Mouse (Mus musculus) forebrain, embryonic 14.5 days (tissue): ENCODE measurements around the gene Slc16a9. TPM values are rescaled to one million over a fixed set of nuclear protein-coding genes. Genes with fewer than 3 reads are reported as not detected.
"Not testable (repeated sequence)": the region's sequence is repeated elsewhere in the genome, so short reads cannot be mapped to it uniquely, and the experiment has no call there.

Experiments used
- ATAC-seq: fragments of 200-750 bp; cut with Nextera tagmentation; 2 replicates; pipeline ENCODE4 v1.8.0; 2017; ENCODE audit warnings: mild to moderate bottlenecking, moderate library complexity
- DNase-seq: peaks from one replicate; pipeline ENCODE4 v3.0.0-alpha.2; 2015; ENCODE audit warnings: low spot score
- H3K27ac ChIP-seq: fragments of 300-500 bp; sonication (generic); 2 replicates; pipeline ENCODE4 v1.5.1; 2014; ENCODE audit warnings: low read depth, mild to moderate bottlenecking, control low read depth, low read length, moderate library complexity
- H3K27me3 ChIP-seq: fragments of 300-500 bp; sonication (generic); replicated peaks from 2 replicates; pipeline ENCODE4 v1.6.1; 2014; ENCODE audit warnings: low read length, control low read depth, mixed read lengths; ENCODE audit not compliant: control insufficient read depth, insufficient read depth
- H3K36me3 ChIP-seq: fragments of 300-500 bp; sonication (generic); 2 replicates; pipeline ENCODE4 v1.6.1; 2014; ENCODE audit warnings: low read length, control low read depth; ENCODE audit not compliant: control insufficient read depth, insufficient read depth
- H3K4me1 ChIP-seq: fragments of 300-500 bp; sonication (generic); 2 replicates; pipeline ENCODE4 v1.6.1; 2014; ENCODE audit warnings: antibody characterized with exemption, low read length, control low read depth; ENCODE audit not compliant: control insufficient read depth, insufficient read depth
- H3K4me2 ChIP-seq: fragments of 300-500 bp; sonication (generic); 2 replicates; pipeline ENCODE4 v1.6.1; 2014; ENCODE audit warnings: mild to moderate bottlenecking, control low read depth, low read length
- H3K4me3 ChIP-seq: fragments of 300-500 bp; sonication (generic); 2 replicates; pipeline ENCODE4 v1.5.1; 2014; ENCODE audit warnings: low read depth, low read length, control low read depth
- H3K9ac ChIP-seq: fragments of 300-500 bp; sonication (generic); 2 replicates; pipeline ENCODE4 v1.6.1; 2014; ENCODE audit warnings: mild to moderate bottlenecking, low read length, control low read depth, moderate library complexity
- H3K9me3 ChIP-seq: fragments of 300-500 bp; sonication (generic); replicated peaks from 2 replicates; pipeline ENCODE4 v1.6.1; 2016; ENCODE audit warnings: low read length, control low read depth, mixed read lengths; ENCODE audit not compliant: control insufficient read depth
- WGBS: fragments of 180-500 bp; shearing (Covaris S2); extraction: QIAGEN DNeasy Blood & Tissue Kit; methylation state at CpG from one replicate; pipeline ENCODE4 v1.1.7; 2014; 5-methylcytosine and 5-hydroxymethylcytosine counted together
- polyA plus RNA-seq: library from polyadenylated mRNA; unstranded; fragments of >200 nt; fragmentation: Nextera tagmentation; extraction: Ambion mirVana; gene quantifications from 2 replicates; pipeline ENCODE4 v1.2.1, GENCODE M21; 2014

Gene Slc16a9
- polyA plus RNA-seq, 1 experiment from 2014 or later: 1.4 TPM

DNA sequence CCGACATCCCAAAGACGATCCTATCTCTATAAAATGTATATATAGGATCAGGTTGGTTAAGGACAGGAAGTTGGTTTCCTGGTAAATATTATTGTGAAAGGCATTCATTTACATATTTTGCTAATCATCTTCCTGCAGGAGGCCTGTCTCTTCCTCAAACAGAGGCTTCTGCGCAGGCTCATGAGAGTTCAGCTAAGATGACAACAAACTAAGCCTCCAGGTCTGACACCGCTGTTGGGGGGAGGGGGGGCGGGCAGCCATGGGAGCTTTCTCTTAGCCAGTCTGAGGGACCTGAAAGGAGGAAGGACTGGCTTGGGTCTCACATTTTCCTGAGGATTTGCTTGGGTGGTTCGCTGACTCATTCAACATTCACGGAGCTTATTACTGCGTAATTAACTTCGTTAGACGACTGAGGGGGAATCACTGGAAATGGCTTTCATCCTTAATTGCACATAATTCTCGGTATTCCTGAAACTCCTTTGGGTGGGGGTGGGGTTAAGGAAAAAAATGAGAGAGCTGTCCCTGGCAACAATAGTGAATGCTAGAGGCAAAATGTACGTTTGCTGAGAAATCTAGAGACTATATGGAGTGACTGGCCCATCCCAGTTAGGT is 43.9 kb upstream of the Slc16a9 start:
- DNase-seq (peak; percentile 49), ATAC-seq (peak; percentile 20; the same call in 1 of the 2 replicates)
- H3K4me2 ChIP-seq: no peak overlapping the region

DNA sequence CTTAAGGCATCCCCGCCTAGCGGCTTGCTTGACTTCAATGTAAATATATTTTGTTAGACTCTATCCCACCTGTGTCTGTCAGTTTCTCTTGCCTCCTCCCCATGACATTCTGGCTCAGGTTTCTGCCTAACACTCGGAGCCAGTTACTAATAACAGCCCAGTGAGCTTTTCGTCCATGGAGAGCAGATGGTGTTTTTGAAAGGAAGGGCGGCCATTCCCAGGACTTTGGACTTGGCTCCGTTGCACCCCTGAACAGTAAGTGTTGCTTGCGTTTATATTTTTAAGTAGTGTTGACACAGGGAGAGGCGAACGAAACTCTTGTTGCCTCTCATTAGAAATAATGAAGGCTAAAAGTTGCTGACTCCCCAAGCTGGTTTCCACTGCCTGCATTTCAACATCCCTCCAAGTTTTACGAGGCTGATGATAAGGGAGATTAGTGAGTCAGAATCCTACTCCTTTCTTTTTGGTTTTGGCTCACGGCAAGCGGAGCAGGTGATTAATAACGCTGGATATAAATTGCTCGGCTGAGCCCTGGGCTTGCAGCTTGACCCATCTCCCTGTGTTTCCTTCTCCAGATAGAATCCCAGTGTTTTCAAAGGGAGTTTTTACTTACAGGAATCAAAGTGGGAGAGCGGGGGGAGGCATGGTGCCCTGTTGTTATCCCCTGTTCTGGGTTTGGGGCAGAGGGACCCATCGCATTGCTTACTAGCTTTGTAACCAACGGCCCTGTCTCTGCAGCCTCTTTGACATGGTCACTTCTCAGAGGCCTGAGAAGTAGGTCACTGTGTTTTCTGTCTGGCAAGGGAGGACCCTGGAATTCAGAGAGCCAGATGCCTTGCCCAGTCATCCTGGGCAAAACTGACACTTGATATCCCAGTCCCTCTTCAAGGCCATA is 40.1 kb upstream of the Slc16a9 start, which contains the start of gene Mrln:
TSS of gene Mrln (plus strand) at position 160 of the 895 bp plus-strand sequence.
- Histone ChIP-seq H3K36me3 (no peaks in the 10 kb centered on the region), H3K4me1 (no peaks in the 10 kb centered on the region), H3K27ac (no peak within 1 kb of the TSS), H3K9me3 (no peaks in the 10 kb centered on the region), H3K9ac (no peak within 1 kb of the TSS), H3K4me2 (no peak within 1 kb of the TSS), H3K27me3 (no peaks in the 10 kb centered on the region), H3K4me3 (no peak within 1 kb of the TSS)
- 49% methylated on average over 17 of the region's 17 CpGs for WGBS
- peak; percentile 37 for DNase-seq
- ATAC-seq: no peak

More for the DNA sequence above, 43.9 kb upstream of the Slc16a9 start:
- Histone ChIP-seq H3K27ac (no peak overlapping the region), H3K4me3 (no peak overlapping the region), H3K9ac (no peak overlapping the region), H3K4me1 (no peaks in the 10 kb centered on the region), H3K9me3 (no peaks in the 10 kb centered on the region), H3K36me3 (no peaks in the 10 kb centered on the region), H3K27me3 (no peaks in the 10 kb centered on the region)
- WGBS: 16% methylated on average over 12 of the region's 12 CpGs

DNA sequence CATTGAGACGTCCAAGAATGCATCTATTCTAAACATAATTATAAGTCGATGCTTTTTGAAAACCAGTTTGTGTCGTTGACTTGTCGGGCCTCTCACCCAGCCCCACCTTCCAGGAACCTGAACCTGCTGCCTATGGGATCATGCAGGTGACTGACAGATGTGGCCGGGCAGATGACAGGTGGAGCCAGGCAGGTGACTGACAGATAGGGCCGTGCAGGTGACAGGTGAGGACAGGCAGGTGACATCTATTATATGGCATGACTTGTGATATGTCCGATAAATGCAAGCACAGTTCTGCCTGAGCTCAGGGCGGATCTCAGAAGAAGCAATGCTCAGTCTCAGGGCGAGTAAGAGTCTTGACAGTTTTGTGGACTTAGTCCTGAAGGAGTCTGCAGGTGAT is 33.6 kb upstream of the Slc16a9 start:
- WGBS: 79% methylated on average over 9 of the region's 9 CpGs

DNA sequence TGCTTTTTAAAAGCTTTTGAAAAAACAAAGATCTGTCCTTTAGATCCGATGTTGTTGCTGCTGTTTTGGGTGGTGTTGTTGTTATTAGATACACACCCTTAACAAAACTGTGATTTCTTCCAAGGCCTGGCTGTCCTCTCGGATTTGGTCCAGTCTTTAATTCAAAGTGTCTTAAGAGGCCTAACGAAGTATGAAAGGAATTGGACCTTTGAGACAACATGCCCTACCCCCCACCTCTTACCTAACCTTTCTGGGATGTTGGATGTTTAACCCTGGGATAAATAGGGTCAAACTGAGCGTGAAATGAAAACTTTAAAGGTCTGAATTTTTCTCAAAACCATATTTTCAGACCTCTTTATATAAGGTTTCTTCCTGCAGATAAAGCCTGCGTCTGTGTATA is 23.9 kb upstream of the Slc16a9 start:
- DNase-seq (no peak), ATAC-seq (no peak)
- Histone ChIP-seq H3K27me3 (no peaks in the 10 kb centered on the region), H3K9ac (no peak overlapping the region), H3K4me1 (no peaks in the 10 kb centered on the region), H3K4me2 (no peak overlapping the region), H3K9me3 (no peaks in the 10 kb centered on the region), H3K4me3 (no peak overlapping the region), H3K36me3 (no peaks in the 10 kb centered on the region), H3K27ac (no peak overlapping the region)
- WGBS: 38% methylated on average over 5 of the region's 5 CpGs

More for the DNA sequence above, 33.6 kb upstream of the Slc16a9 start:
- Histone ChIP-seq H3K27ac (no peak overlapping the region), H3K4me1 (no peaks in the 10 kb centered on the region), H3K27me3 (no peaks in the 10 kb centered on the region), H3K9ac (no peak overlapping the region), H3K4me2 (no peak overlapping the region), H3K4me3 (no peak overlapping the region), H3K36me3 (no peaks in the 10 kb centered on the region), H3K9me3 (no peaks in the 10 kb centered on the region)
- ATAC-seq: no peak
- DNase-seq: no peak

DNA sequence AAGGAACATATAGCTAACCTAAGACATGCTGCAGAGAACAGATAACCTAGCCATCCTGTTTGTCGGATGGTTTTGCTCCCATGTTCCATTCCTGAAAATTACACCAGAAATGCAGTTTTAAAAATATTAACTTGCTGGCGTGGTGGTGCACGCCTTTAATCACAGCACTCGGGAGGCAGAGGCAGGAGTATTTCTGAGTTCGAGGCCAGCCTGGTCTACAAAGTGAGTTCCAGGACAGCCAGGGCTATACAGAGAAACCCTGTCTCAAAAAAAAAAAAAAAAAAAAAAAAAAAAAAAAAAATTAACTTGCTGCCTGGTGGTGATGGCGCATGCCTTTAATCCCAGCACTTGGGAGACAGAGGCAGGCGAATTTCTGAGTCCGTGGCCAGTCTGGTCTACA is 22.7 kb upstream of the Slc16a9 start:
- not testable (repeated sequence) for ATAC-seq, H3K36me3 ChIP-seq, H3K27ac ChIP-seq, H3K9ac ChIP-seq, H3K9me3 ChIP-seq, H3K4me3 ChIP-seq, DNase-seq, H3K27me3 ChIP-seq, H3K4me2 ChIP-seq, H3K4me1 ChIP-seq
- WGBS: 93% methylated on average over 8 of the region's 8 CpGs

DNA sequence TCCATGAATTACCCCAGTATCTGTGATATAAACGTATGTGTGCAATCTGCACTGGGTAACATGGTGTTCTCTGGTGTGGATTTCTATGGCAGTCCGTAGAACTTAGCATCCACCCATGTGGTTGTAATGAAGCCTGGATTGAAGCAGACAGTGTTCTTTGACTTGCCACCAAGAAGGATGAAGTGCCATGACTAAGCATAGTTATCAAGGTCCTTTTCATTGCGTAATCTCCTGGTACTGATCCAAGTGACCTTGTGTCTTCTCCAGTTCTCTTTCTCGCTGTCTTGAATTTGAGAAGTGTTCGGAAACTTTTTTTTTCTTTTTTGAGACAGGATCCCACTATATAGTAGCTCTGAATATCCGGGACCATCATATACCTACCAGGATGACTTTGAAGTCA is 20.3 kb upstream of the Slc16a9 start:
- H3K36me3 ChIP-seq: no peaks in the 10 kb centered on the region
- no peaks in the 10 kb centered on the region for H3K27me3 ChIP-seq
- no peak overlapping the region for H3K9ac ChIP-seq
- DNase-seq (no peak), ATAC-seq (no peak)
- H3K27ac ChIP-seq: no peak overlapping the region
- H3K4me1 ChIP-seq: no peaks in the 10 kb centered on the region
- no peaks in the 10 kb centered on the region for H3K9me3 ChIP-seq
- H3K4me2 ChIP-seq: no peak overlapping the region
- no peak overlapping the region for H3K4me3 ChIP-seq
- 89% methylated on average over 6 of the region's 6 CpGs for WGBS

DNA sequence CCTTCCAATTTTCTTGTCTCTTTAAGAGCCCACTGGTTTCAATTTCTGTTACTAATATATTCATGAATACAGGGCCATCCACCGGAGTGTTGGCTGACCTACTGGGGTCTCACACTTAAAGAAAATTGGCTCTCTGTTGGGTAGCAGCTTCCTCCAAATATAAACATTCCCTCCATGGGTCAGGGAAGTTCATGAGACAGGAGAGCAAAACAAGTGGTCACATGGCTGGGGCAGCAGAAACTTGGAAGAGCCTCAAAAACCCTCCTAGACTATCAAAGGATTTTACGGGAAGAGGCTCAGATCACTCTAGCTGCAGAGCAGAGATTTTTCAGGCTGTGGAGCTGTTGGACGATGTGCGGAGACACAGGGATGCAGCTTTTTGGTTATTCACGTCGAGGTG is 19.1 kb upstream of the Slc16a9 start:
- Histone ChIP-seq H3K9me3 (no peaks in the 10 kb centered on the region), H3K27ac (no peak overlapping the region), H3K4me3 (no peak overlapping the region), H3K36me3 (no peaks in the 10 kb centered on the region), H3K9ac (no peak overlapping the region), H3K4me2 (no peak overlapping the region), H3K4me1 (no peaks in the 10 kb centered on the region), H3K27me3 (no peaks in the 10 kb centered on the region)
- ATAC-seq: no peak
- peak; percentile 17 for DNase-seq
- WGBS: 81% methylated on average over 6 of the region's 6 CpGs

DNA sequence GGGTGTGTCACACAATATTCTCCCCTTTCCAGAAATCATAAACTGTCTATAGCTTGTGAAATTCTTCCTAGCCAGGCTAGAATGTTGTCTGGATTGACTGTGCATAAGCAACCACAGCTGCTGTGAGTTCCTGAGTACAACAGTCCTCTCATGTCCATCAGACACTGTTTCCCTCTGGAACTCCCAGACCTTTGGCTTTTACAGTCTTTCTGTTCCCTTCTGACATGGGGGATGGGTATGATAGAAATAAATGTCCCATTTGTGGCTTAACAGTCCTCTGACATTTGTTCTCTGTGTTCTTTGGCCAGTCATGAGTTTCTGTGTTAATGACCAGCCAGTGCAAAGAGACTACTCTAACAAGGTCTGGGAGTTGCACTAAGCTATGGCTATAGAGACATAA is 18.3 kb upstream of the Slc16a9 start:
- no peak for DNase-seq
- Histone ChIP-seq H3K36me3 (no peaks in the 10 kb centered on the region), H3K4me1 (no peaks in the 10 kb centered on the region), H3K4me3 (no peak overlapping the region), H3K27ac (no peak overlapping the region), H3K4me2 (no peak overlapping the region), H3K9me3 (no peaks in the 10 kb centered on the region), H3K27me3 (no peaks in the 10 kb centered on the region), H3K9ac (no peak overlapping the region)
- no peak for ATAC-seq

DNA sequence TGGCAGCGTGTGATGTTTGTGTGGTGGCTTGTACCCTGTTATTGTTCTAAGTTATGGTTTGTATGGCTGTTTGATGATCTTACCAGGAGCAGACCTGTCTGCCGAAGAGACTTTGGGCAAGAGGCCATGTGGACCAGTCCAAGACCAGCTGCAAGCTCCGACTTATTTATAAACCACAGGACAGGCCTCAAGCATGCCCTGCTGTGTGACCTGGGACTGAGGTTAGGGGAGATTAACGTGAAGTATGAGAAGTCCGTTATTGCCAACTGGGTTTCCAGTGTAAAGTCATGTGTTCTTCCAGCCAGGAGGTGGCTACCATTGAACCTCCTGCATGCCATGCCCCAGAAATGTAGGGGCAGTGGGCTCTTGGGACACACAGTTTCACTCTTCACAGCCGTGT is 14.5 kb upstream of the Slc16a9 start:
- H3K4me3 ChIP-seq: no peak overlapping the region
- no peak overlapping the region for H3K9ac ChIP-seq
- no peak overlapping the region for H3K27ac ChIP-seq
- no peaks in the 10 kb centered on the region for H3K36me3 ChIP-seq
- DNase-seq (no peak), ATAC-seq (no peak)
- H3K4me1 ChIP-seq: no peaks in the 10 kb centered on the region
- H3K27me3 ChIP-seq: no peaks in the 10 kb centered on the region
- 88% methylated on average over 6 of the region's 6 CpGs for WGBS
- no peak overlapping the region for H3K4me2 ChIP-seq
- H3K9me3 ChIP-seq: no peaks in the 10 kb centered on the region
